Mouse (Mus musculus) layer of hippocampus, postnatal 25 days (tissue): ENCODE results near the gene D17Wsu92e. TPM values are rescaled to one million over a fixed set of nuclear protein-coding genes. Genes with fewer than 3 reads are reported as not detected.

Experiments
- DNase-seq, 2 experiments: peaks; one replicate each; pipeline ENCODE4 v3.0.0; 2022; ENCODE audit warnings: mixed read lengths in 2 of 2, low spot score in 1 of 2; ENCODE audit errors: extremely low spot score in 1 of 2
- total RNA-seq, 2 experiments: library from RNA; stranded (reverse); gene quantifications; 2 replicates each; pipeline ENCODE4 v1.2.3; 2021

The D17Wsu92e gene
- total RNA-seq, 2 experiments from 2014 or later = 173 to 183 TPM

- no peak for DNase-seq
These were observed 2.9 kb upstream of the D17Wsu92e start for GRCm38 (mm10) chr17:27823142-27823905.

DNA sequence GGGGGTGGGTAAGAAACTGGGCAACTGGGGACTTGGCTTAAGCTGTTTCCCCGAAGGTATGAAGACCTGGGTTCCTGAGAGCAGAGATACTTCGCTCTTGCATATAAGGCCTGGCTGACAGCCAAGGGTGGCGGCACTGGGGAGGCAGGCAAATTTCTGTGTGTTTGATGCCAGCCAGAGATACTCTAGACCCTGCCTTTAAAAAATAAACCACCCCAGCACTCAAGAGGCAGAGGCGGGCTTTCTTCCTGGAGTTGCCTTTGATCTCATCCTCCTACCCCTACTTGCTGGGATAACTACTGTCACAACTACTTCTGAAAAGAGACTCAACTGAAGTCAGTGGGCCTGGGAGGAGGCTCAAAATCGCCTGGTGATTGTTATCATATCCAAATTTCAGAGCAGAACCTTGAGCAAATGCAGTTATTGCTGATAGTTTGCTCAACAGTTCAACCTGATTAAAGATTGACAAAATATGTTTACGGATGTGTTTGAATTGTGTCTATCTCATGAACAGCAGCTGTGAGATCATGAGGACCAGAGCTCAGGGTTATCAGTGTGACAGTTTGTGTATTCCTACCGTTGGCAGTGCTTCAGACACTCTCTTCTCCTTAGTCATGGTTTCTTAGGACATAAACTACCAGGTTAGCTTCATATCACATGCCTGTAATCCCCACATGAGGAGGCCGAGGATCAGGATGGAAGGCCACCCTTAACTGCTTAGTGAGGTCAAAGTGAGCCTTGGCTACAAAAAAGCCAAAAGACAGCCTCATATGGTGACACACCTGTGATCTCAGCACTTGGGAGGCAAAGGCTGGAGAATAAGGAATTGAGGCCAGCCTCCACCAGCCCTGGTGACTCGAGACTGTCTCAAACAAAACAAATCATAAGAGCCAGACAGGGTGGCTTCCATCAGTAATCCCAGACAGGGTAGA lies 1.2 kb upstream of the D17Wsu92e start:
- no peak for DNase-seq

- peak; percentile 45 to 55 for DNase-seq
These were observed 379 bp downstream of the D17Wsu92e start for GRCm38 (mm10) chr17:27819971-27820567.

- no peak for DNase-seq
These were observed 902 bp downstream of the D17Wsu92e start for GRCm38 (mm10) chr17:27819521-27819970.

GRCm38 (mm10) chr17:27819011-27819410 lies 1.4 kb downstream of the D17Wsu92e start:
- DNase-seq = no peak

GRCm38 (mm10) chr17:27814606-27815005 lies 5.8 kb downstream of the D17Wsu92e start:
- no peak for DNase-seq

DNA sequence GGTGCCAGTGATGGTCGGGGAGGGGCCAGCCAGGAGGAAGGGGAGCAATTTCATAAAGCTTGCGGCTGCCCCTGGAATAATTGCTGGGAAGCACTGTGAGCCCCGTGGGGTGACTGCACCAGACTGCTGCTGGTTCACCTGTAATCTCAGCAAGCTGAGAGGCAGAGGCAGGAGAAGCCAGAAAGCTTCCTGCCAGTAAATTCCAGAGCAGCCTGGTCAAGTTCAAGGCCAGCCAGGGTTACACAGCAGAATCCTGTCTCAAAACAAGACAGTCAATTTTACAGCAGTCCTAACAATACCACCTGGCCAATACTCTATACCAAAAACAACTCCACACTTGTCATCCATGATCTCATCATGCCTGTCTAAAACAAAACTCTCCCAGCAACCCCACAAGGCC lies 8.5 kb downstream of the D17Wsu92e start:
- no peak for DNase-seq

- DNase-seq = no peak
These were observed 9.7 kb downstream of the D17Wsu92e start for GRCm38 (mm10) chr17:27810569-27811331.

DNA sequence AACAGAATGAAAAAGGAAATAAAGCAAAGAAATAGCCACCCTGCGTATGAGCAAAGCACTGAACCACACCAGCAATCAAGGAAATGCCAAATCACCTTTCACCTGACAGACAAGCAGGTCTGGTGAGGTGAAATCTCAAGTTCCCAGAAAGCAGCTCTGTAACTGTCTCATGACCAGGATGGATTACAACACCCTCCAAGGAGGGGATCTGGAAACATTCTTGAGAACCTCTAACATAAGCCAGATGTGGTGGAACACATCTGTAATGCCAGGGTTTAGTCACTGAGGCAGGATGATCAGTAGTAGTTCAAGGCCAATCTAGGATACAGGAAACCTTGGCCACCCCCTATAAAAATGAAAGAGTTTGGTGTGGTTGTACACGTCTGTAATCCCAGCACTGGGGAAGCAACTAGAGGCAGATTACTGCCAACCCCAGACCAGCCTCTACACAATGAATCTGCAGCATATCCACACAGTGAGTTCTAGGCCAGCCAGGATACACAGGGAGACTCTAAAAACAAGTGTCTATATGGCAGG lies 12.8 kb downstream of the D17Wsu92e start:
- no peak for DNase-seq

DNA sequence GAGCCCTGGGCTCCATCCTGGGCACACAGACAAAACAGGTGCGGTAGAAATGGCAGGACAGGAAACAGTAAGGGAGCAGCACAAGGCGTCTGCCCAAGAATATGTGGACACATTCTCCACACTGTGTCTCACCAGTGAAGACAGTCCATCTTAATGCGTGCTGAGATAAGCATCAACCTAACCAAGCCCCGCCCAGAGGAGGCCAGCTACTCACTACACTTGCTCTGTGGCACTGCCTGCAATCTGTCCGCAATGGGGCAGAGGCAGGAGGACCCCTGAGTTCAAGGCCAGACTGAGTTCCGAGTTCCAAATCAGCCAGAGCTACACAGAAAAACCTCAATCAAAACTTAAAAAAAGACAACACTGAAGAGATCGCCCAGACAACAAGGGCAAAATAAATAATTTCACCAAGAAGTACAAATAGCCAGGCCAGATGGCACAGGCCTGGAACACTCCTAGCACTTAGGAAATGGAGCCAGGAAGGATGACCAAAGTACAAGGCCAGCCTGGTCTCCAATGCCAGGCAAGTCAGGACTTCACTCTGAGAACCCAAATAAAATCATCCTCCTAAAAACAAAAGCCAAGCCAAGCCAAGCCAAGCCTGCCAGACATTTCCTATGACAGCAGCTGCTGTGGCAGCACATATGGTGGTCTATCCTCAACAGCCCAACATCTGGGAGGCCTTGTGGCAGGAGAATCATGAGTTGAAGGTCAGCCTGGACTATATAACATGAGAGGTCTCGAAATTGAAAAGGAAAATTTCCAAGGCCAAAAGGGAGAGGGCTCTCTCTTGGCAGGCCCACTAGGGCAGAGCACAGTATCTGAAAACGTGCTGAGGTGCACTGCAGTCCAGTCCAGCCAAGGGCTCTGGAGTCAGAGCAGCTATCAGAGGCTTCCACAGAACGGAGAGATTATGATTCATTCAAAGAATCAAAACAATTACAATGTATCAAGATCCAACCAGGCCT lies 15.4 kb downstream of the D17Wsu92e start:
- no peak for DNase-seq

GRCm38 (mm10) chr17:27804156-27804690 lies 16.2 kb downstream of the D17Wsu92e start:
- no peak for DNase-seq

DNA sequence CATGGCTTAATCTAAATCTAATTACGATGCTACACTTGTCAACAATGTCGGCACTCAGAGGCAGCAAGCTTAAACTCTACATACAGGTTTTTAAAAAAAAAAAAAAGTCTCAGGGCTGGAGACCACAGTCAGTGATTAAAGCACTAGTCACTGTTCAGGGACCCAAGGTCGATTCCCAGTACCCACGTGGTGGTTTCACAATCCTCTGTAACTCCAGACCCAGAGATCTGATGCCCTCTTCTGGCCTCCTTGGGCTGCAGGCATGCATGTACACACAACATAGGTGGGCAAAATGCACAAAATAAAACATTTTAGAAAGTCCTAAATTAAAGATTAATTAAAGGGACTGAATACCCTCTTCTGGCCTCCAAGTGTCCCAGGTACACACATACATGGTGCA lies 16.7 kb downstream of the D17Wsu92e start:
- DNase-seq = no peak

DNA sequence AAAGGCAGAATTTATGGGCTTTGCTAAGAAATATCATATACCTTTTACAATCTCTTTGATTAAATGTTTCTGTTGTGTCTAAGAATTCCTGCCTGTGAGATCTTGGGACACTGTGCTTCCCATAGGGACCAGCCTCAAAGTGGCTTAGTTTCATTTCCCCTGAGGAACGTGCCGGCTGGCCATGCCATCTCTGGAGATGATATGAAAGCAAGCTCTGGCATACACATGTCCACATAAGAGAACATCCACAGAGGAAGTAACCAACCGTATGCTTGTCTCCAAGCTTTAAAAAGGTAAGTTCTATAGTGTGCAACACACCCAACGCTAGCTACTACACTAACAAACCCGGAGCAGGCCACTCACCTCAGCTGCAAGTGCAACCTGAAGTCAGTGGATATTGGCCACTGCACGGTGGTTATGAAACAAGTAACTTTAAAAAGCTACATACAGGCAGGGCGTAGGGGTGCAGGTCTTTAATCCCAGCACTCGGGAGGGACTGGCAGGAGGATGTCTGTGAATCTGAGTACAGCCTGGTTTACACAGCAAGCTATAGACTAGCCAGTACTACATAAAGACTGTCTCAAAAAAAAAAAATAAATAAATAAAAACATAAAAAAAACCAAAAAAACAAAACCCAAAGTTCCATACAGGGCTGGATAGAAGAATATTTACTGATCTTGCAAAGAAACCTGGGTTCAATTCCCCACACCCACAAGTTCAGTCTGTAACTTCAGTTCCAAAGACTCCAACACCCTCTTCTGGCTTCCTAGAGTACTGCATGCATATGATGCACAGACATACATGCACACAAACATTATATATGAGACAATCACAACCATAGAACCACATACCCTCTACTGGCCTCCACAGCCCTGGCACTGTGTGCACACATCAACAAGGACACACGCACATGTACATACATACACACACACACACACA lies 19.5 kb downstream of the D17Wsu92e start:
- DNase-seq = no peak

GRCm38 (mm10) chr17:27799771-27800584 lies 20.5 kb downstream of the D17Wsu92e start:
- DNase-seq = no peak

DNA sequence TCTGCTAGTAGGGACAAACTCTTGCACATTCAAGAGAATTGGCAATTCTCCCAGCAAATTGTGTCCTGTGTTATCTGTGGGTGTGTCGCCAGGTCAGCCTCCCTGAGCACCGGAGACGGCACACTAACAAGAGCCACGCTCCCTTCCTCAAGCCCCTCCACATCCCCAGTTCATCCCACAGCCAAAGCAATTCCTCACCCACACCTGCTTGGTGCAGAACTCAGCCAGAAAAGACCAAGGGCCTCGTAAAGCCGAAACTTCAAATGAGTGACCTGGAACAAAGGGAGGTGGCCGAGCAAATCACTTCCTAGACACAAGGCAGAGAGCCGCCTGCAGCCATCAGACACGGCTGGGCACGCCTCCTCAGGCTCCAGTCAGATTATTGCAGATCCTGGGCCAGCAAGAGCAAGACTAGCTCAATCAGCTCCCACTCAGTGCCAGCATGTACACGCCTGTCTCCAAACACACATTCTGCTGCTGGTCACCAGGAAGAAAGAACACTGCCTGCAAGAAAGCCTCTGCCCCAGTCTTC lies 23.0 kb downstream of the D17Wsu92e start:
- DNase-seq = no peak

GRCm38 (mm10) chr17:27796780-27797179 lies 23.7 kb downstream of the D17Wsu92e start:
- DNase-seq = no peak
